Mouse (Mus musculus) lung, postnatal 0 days (tissue): ENCODE measurements around the gene Cfap65.

Experiments
- CTCF ChIP-seq: IDR thresholded peaks from 2 replicates; pipeline ENCODE4 v1.5.1; 2016; ENCODE audit warnings: antibody characterized with exemption, mild to moderate bottlenecking
- EP300 ChIP-seq: IDR thresholded peaks from 2 replicates; pipeline ENCODE4 v1.6.1; 2016; ENCODE audit warnings: antibody characterized with exemption, mild to moderate bottlenecking, control low read depth

- TF ChIP-seq CTCF, result no peak
- TF ChIP-seq EP300, result no peak
These were observed 52.6 kb downstream of the Cfap65 start for GRCm38 (mm10) chr1:74882828-74883227.
